Mouse (Mus musculus) ovary, adult 18-20 months (tissue): ENCODE measurements around the gene Scly.

Source experiments
- DNase-seq: peaks from one replicate; pipeline ENCODE4 v3.0.0; 2022; ENCODE audit warnings: low spot score, mixed read lengths

Gene Scly

DNA sequence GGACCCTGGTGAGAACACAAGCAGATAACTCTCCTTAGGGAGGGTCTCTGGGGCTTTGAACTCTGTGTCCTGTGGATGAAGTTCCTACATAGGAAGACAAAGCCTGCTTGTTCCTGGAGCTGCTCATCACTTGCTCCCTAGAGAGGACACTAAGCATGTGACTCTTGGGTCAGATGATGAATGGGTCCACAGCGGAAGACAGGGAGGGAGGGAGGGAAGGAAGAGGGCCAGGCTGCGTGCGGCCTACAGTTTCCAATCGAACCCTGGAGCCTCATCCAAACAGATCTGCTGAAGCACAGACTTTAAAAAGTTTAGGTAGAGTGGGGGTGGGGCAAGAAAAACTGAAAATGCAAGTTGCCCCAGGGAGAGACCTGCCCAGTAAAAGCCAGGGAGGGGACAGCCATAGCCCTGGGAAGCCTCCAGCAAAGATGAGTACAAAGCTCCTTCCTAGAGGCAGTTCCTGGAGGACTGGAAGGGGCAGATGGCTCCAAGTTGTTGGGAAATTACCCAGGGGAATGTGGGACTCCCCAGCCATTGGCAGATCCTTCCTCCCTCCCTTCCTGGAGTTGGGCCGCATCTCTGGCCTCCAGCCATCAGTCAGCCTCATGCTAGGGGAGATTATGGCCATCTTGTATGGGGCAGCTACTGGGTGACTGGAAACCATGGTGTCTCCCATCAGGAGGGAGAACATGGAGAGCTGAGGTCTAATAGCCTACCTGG, 1.7 kb downstream of the Scly start:
- no peak for DNase-seq

- no peak for DNase-seq
Measured at GRCm38 (mm10) chr1:91301206-91301920, 3.2 kb downstream of the Scly start.

DNA sequence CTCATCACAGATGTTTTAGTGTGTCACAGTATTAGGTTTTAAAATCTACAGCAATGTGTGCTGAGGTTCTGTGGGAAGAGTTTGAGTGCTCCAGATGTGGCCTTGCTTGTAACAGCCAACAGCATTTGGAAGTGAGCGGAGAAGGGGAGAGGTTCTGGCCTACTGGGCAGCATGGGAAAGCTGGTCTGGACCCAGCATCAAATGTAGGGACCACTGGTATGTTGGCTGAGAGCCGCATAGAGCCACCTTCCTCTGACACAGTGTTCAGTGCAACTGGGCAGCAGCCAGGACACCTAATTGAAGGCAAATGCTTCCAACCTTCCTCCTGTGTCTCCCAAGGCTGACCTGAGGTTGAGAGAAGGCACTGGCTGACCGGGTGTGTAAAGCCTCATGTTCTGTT, 3.9 kb downstream of the Scly start:
- no peak for DNase-seq

GRCm38 (mm10) chr1:91304621-91305020, 6.5 kb downstream of the Scly start:
- no peak for DNase-seq

DNA sequence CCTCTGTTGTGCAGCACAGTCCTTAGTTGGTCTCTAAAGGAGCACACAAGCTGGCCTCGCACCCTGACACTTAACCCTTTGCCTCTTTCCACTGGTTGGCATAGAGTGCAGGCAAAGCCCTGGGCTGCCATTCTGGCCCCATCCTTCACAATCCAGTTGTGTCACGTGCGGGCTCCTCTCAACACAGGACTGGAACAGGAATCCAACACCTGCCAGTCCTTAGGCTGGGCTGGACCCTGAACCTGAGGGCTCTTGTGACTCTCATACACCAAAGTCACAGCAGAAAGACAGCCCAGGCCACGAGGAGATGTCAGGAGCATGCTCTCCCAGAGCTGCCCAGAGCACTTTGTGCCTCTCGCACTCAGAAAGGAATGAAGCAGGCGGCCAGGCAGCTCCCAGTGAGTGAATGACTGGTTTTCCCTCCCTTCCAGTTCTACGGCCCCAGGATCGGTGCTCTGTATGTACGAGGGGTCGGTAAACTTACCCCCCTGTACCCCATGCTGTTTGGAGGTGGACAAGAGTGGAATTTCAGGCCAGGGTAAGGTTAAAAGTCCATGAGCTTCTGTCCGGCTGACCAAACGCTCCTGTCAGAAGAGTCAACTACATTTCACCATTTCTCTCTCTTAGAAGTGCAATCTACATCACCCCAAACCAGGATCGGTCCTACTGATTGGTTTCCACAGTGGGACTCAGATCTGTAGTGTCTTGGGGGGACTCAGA, 11.4 kb downstream of the Scly start:
- DNase-seq = no peak

GRCm38 (mm10) chr1:91312273-91312672, 14.1 kb downstream of the Scly start:
- no peak for DNase-seq

DNA sequence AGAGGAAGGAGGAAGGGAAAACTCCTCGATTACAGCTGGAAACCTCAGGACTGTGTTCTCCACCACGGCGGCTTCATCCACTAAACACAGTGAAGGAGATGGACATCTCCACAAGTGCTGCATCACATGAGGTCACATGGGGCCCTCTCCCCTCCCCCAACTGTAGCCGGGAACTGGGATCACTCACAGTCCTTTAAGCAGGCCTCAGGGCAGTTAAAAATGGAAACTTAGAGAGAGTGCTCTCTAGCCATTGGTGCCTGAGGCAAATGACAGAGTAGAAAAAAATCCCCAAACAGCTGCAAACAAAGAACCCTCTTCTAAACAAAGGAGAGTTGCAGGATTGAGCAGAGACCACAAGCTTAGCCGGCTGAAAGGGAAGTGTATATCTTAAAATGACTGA, 15.1 kb downstream of the Scly start:
- DNase-seq = no peak

GRCm38 (mm10) chr1:91317656-91318055, 19.5 kb downstream of the Scly start:
- DNase-seq = no peak

DNA sequence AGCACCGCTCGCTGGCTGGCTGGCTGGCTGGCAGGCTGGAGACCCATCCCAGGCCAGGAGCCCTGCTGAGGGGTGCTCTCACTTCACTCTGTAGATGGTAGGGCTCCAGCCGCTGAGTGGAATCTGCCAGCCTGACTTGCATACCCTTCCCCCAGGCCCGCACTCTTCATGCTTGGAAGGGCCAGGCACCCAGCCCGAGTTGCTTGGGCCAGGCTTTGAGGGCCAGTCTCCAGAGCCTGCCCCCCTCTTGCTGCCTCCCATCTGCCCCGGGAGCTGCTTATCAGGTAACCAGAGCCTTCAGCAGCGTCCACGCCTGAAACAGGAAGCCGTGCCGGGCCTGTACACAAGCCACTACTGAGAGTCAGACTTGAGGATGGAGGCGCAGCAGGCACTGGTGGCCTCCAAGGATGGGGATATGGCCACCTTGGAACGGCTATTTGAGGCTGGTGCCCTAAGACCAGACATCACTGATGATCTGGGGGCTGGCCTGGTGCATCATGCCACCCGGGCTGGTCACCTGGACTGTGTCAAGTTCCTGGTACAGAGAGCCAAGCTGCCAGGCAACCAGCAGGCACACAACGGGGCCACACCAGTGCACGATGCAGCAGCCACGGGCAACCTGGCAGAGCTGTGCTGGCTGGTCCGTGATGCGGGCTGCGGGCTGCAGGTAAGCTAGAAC, 23.8 kb downstream of the Scly start, which contains the start of gene Espnl:
Gene Espnl (plus strand): TSS at position 316 of the 679 bp plus-strand sequence.
- DNase-seq = no peak

- DNase-seq = no peak
Measured at GRCm38 (mm10) chr1:91324646-91325045, 26.5 kb downstream of the Scly start.

DNA sequence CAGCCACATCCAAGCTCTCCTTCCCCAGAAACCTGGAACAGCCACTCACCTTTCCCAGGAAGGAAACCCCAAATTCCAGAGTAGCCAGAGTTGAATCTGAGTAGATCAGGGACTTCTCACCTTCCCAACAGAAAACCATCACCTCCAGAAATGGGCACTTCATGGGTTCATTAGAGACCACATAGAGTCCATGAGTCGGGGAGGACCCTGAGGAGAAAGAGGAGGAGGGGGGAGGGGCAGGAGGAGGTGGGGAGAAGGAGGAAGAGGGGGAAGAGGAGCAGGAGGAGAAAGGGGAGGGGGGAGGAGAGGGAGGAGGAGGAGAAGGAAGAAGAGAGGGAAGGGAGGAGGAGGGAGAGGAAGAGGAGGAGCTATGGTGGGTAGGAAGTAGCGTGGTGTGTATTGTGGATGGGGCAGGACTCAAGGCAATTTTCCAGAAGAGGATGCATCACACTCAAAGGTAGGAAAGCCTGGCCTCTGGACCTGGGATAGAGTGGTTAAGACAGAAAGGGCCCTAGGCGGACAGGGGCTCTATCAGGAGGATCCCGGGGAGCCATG, 27.4 kb downstream of the Scly start:
- no peak for DNase-seq

GRCm38 (mm10) chr1:91332102-91332501, 34.0 kb downstream of the Scly start:
- DNase-seq = no peak

DNA sequence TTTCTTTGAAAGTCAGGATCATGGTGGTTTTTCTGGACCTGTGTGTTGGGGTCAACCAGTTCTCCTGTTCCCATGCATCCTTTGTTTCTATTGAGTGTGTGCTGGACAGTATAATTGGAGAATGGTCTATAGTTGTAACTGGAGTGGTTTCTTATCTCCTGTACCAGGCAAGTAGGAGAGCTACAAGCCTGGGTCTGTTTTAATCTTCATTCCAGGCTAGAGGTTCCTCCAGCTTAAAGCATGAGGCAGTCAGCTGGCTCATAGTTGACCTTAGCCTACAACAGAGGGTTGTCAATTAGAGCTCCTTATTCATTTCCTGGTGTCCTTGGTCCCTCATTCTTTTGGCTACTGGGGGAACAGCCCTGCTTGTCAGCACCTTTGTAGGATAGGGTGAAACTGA, 35.4 kb downstream of the Scly start:
- DNase-seq = no peak

DNA sequence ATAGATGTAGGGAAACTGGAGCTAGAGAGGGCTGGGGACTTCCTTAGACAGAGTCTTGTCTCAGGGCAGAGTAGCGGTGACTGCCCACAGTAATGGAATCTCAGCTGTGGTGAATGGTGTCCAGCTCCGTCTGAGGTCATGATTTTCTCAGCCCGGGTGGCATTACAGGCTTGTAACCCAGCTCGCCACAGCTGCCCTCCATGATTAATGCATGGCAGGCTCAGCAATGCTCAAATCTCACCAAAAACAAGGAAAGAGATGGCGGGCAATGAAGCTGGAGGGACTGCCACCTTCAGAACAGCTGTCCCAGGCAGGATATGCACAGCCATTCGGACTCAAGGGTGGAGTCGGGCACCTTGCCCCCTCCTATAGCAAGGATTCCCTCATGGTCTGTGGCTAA, 39.2 kb downstream of the Scly start:
- DNase-seq = no peak

- DNase-seq = no peak
Measured at GRCm38 (mm10) chr1:91344001-91344400, 45.9 kb downstream of the Scly start.

- no peak for DNase-seq
Measured at GRCm38 (mm10) chr1:91344921-91345685, 47.0 kb downstream of the Scly start.

DNA sequence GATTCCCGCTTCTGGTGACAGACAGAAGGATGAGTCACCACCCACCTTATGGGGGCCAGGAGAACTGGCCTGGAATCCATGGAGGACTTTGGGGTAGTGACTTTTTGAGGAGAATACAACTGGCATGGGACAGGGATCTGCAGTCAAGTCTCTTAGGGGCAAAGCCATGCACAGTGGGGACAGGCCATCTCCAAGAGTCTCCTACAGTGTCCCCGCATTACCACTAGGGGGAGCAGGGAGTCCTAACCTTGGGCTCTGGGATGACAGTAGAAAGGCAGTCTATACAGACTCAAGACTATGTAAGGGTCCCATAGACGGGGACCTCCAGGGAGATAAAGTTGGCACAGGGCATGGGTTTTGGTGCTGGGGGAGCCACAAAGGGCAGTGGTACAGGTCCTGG, 48.8 kb downstream of the Scly start:
- no peak for DNase-seq

DNA sequence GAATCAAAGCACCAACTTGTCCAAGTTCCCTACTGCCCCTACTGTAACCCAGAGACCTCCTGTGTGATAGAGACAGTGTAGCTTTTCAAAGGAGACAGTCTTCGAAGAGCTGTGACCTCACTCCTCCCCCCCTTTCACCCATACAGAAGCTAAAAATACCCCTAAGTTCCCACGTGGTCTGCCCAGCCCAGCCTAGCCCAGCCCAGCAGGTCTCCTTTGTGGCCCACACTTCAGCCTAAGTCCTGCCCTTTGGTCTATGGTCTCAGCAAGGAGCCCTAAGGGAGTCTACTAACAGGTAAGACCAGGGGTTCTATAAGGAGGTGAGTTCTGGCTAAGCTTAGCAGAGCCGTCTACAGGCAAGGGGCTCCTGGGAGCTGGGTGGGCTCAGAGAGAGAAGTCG, 52.7 kb downstream of the Scly start, which contains the start of gene Klhl30:
Gene Klhl30 (plus strand): TSS at position 176 of the 400 bp plus-strand sequence.
- no peak for DNase-seq

DNA sequence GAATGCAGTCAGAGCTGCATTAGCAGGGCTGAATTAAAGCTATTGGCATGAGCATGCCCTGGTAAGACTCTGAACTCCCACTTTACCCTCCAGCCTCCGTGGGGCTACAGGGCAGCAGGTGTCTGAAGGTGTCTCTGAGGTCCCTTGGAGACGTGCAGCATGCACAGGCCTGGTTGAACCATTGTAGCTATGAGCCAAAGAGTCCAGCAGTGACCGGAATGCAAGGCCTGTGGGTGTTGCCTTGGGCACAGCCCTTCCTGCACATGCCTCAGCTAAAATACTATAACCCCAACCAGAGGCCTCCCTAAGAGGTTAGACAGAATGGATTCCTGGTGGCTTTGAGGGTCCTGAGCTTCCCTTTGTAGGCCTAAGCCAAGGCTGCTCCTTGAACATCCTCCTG, 53.1 kb downstream of the Scly start:
- no peak for DNase-seq

DNA sequence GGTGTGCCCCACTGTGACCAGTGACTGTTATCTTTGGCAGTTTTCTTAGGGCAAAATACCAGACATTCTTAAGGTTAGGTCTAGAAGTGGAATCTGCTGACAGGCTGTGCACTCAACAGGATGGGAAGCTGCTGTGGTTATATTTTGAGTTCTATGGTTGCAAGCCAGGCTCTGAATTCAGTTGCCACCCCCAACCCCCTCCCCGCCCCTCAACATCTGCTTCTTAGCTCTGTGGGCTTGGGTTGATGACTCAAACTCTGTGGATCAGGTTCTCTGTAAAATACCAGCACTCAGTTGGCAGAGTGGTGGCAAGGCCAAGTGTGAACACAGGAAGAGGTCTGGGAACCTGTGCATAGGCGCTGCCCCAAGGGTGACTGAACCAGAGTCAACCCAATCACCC, 54.1 kb downstream of the Scly start:
- DNase-seq = no peak

DNA sequence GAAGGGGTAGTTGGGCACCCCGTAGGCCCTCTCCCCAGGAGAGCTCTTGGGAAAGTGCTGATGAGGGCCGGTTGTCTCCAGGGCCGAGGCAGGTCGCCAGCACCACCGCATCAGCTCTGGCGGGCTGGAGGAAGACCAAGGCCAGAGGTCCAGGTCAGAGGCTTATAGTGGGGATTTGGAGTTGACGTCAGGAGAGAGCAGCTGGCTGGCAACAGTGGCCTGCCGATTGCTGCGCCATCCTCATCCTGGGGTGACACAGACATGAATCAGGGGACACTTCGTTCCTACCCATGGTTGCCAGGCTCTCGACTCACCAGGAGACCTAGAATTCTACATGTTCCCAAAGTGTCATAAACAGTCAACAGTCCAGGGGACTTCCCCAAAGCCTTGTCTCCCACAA, 58.0 kb downstream of the Scly start:
- no peak for DNase-seq
